Mouse (Mus musculus) left cerebral cortex, postnatal 25 days (tissue): ENCODE results near the gene Rbak. TPM values are rescaled to one million over a fixed set of nuclear protein-coding genes. Genes with fewer than 3 reads are reported as not detected.
"Not testable (repeated sequence)": the region's sequence is repeated elsewhere in the genome, so short reads cannot be mapped to it uniquely, and the experiment has no call there.

Source experiments
- DNase-seq, 2 experiments: peaks; one replicate each; pipeline ENCODE4 v3.0.0; 2022; ENCODE audit warnings: low spot score in 2 of 2, mixed read lengths in 1 of 2
- intact Hi-C: fragments of 180-260 bp; cut with DNase I; formaldehyde crosslinking; loops from one replicate; pipeline ENCODE4 v1.15.1; 2025
- microRNA-seq, 2 experiments: library from miRNA; unstranded; fragments of <30 nt; microRNA quantifications; one replicate each; pipeline ENCODE4 v1.2.0; 2022
- total RNA-seq, 2 experiments: library from RNA; stranded (reverse); gene quantifications; 2 replicates each; pipeline ENCODE4 v1.2.3; 2021

The Rbak gene
- total RNA-seq, 2 experiments from 2014 or later = 11.9 to 13.6 TPM

DNA sequence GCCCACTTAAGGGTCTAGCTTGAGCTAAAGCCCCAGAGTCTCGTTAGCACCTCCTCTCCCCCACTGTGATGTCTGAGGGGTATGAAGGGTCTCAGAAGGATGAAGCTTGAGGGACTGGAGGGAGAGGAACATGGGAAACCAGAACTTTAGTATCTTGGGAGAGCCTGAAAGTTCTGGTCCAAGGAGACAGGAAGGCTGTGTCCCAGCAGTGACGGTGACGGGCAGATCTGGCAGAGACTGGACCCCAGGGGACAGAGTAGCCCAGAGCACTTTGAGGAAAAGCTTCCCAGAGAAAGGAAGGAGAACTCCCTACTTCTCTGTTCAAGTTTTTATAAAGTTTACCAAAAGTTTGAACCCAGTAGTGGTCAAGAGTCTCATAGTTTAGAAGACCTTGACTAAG lies 33.1 kb downstream of the Rbak start, which contains the start of gene Olfr718-ps1:
Gene Olfr718-ps1, minus strand, starts transcription at position 101 of the 400 bp plus-strand sequence.
- intact Hi-C loops = no loop called here
- DNase-seq = no peak

DNA sequence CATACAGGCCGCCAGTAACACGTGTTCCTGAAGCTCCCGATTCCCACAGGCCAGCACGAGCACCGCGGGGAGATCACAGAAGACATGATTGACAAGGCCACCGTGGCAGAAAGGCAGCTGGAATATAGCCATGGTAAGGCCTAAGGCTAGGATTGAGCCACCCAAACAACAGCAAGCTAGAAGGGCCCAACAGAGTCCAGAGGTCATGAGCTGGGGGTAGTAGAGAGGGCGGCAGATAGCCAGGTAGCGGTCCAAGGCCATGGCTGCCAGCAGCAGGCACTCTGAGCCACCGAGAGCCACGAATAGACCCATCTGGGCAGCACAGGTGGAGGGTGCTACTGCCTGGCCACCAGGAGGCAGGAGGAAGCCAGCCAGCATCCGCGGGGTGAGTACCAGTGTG lies 43.0 kb downstream of the Rbak start:
- DNase-seq = no peak
- intact Hi-C loops = no loop called here

GRCm38 (mm10) chr5:143135042-143135441 lies 45.5 kb downstream of the Rbak start:
- no peak for DNase-seq
- intact Hi-C loops = no loop called here

GRCm38 (mm10) chr5:143134216-143135010 lies 46.2 kb downstream of the Rbak start:
- intact Hi-C loops, DNase-seq: not testable (repeated sequence)

GRCm38 (mm10) chr5:143132935-143133514 lies 47.5 kb downstream of the Rbak start:
- no peak for DNase-seq
- intact Hi-C loops = no loop called here

DNA sequence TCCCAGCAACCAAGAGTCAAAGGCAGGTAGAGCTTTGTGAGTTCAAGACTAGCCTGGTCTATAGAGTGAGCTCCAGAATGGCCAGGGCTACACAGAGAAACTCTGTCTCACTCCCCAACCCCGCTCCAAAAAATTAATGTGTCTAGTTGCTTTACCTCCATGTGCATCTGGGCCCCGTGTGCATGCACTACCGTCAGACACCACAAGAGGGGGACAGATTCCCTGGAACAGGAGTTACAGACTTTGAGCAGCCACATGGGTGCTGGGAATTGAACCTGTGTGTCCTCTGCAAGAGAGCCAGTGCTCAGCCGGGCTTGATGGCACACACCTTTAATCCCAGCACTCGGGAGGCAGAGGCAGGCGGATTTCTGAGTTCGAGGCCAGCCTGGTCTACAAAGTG lies 50.2 kb downstream of the Rbak start:
- intact Hi-C loops = no loop called here
- no peak for DNase-seq

- intact Hi-C loops = no loop called here
- no peak for DNase-seq
Observed at GRCm38 (mm10) chr5:143129101-143129500, 51.5 kb downstream of the Rbak start.

- peak; percentile 23 to 38 for DNase-seq
- intact Hi-C loops = no loop called here
Observed at GRCm38 (mm10) chr5:143127837-143128236, 52.7 kb downstream of the Rbak start.

- no peak for DNase-seq
- intact Hi-C loops = no loop called here
Observed at GRCm38 (mm10) chr5:143126908-143127307, 53.7 kb downstream of the Rbak start.

GRCm38 (mm10) chr5:143126089-143126488 lies 54.5 kb downstream of the Rbak start:
- no peak for DNase-seq
- intact Hi-C loops = no loop called here

- peak; percentile 48 to 51 for DNase-seq
- intact Hi-C loops = no loop called here
Observed at GRCm38 (mm10) chr5:143125601-143126000, 55.0 kb downstream of the Rbak start.

DNA sequence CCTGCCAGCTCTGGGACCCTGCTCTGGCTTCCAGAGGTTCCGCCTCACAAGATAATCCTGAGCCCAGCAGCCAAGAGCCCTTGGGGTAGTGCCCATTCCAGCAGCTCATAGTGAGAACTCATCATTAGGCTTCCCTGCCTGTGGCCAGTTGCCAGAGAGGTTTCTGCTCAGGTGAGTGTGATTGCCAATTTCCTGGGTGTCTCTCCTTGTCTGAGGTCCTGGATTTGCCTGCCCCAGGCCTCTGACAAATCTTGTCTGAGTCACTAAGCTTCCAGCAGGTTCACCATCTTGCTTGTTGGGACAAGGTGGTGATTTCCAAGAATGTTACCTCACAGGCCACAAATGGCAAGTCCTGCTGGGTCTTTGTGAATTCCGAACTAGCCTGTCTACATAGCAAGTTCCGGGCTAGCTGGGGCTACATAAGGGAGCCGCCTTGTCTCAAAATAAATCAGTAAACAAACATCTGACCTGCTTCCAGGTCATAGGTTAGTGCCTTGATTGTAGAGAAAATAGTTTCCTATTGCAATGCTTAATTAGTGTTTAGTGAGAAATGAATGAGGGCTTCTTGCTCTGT lies 55.7 kb downstream of the Rbak start:
- no peak for DNase-seq
- intact Hi-C loops = no loop called here

- intact Hi-C loops = no loop called here
- DNase-seq = no peak
Observed at GRCm38 (mm10) chr5:143122673-143123072, 57.9 kb downstream of the Rbak start.

Small RNAs within 50 kb of the gene (microRNA-seq; reads per million reads assigned to microRNA genes)
- 0 reads per million in 2 experiments for gene Gm44405

Other genes starting within 250 kb of the Rbak start
- gene Fscn1, start 220.4 kb downstream of the Rbak start, total RNA-seq = 100 to 1,000 TPM; 384 to 450 TPM
- 10 to 100 TPM; 42.6 to 42.8 TPM for gene Rnf216, start 67.8 kb downstream of the Rbak start, total RNA-seq
- gene Olfr718-ps1, start 33.2 kb downstream of the Rbak start, total RNA-seq = under 1 TPM; 0.09 to 0.14 TPM
- not detected for gene Spdye4b, start 242 bp upstream of the Rbak start, total RNA-seq
- gene Spdye4a, start 46.1 kb upstream of the Rbak start, total RNA-seq = not detected
- 10 to 100 TPM; 28.4 to 30.8 TPM for gene Zfp12, start 54.4 kb upstream of the Rbak start, total RNA-seq
- 10 to 100 TPM; 18.6 to 20.1 TPM for gene Zfp316, start 89.2 kb upstream of the Rbak start, total RNA-seq
- 1 to 10 TPM; 6.7 to 7.6 TPM for gene Zfp853, start 112.8 kb upstream of the Rbak start, total RNA-seq
- gene E130309D02Rik, start 134.6 kb upstream of the Rbak start, total RNA-seq = 10 to 100 TPM; 24.4 to 24.7 TPM
- gene Zdhhc4, start 148.5 kb upstream of the Rbak start, total RNA-seq = 10 to 100 TPM; 37.5 to 38.2 TPM
- gene Grid2ip, start 176.6 kb upstream of the Rbak start, total RNA-seq = 1 to 10 TPM; 1.6 TPM
- gene Kdelr2, start 223.1 kb upstream of the Rbak start, total RNA-seq = 10 to 100 TPM; 35.2 to 37.8 TPM